Mouse (Mus musculus): ENCODE data around the gene Sfi1. TPM values are rescaled to one million over a fixed set of nuclear protein-coding genes. Genes with fewer than 3 reads are reported as not detected.

Gene Sfi1
- 49.8 and 50.8 TPM in 2 replicates for total RNA-seq (2012; rRNA removed)
- 100 to 1,000 TPM in 1 of 2 experiments, 10 to 100 TPM in 1; 83.6 to 180 TPM for polyA plus RNA-seq (2012; ENCODE audit: insufficient read depth in 1 of 2, insufficient read length in 2 of 2, low read depth in 1 of 2, low replicate concordance in 2 of 2, missing spikeins in 1 of 2)

DNA sequence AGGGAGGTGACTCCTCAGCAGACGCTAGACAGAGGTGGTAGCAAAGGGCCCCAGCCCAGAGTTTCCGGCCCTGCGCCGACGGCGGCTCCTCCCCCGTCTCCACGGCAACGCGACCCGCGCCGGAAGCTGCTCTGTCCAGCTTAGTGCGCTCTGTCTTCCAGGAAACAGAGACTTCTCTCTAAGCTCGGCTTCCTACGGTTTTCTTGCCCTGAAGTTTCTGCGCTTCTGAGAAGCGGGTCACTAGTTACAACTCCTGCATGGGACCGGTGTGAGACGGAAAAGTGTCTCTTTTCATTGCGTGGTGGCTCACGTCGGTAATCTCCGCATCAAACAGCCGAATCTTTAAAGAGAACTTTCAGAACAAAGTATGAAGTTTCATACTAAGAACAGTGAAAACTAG lies at the start of gene Sfi1:
Gene Sfi1, minus strand, starts transcription at position 101 of the 400 bp plus-strand sequence.
- H3K79me2 ChIP-seq (ENCODE audit: control insufficient read depth, insufficient read depth, low read length, poor library complexity) = no peaks in the 10 kb centered on the region
- no peaks in the 10 kb centered on the region for H3K36me3 ChIP-seq (ENCODE audit: control insufficient read depth in 1 of 2, insufficient read depth in 2 of 2, low read length in 2 of 2)
- H3K9ac ChIP-seq (ENCODE audit: control insufficient read depth, low read depth, low read length, poor library complexity, severe bottlenecking) = no peak within 1 kb of the TSS
- no peak within 1 kb of the TSS for H3K4me3 ChIP-seq (ENCODE audit: control insufficient read depth in 1 of 2, insufficient read depth in 1 of 2, low read depth in 2 of 2, low read length in 2 of 2)
- no peaks in the 10 kb centered on the region for H3K4me1 ChIP-seq (ENCODE audit: control insufficient read depth in 1 of 2, insufficient read depth in 2 of 2, low read length in 2 of 2)
- H3K27ac ChIP-seq (ENCODE audit: control insufficient read depth, low read depth, low read length) = no peak within 1 kb of the TSS
- no peaks in the 10 kb centered on the region for H3K27me3 ChIP-seq (ENCODE audit: control insufficient read depth in 1 of 2, insufficient read depth in 2 of 2, low read length in 2 of 2)
- no peak for TF ChIP-seq GATA1 (IDR thresholded peaks at IDR 0.05; ENCODE audit: low read depth, low read length)
- TF ChIP-seq RCOR1 (IDR thresholded peaks at IDR 0.05; ENCODE audit: low read depth, low read length) = no peak
- TF ChIP-seq CTCF (IDR thresholded peaks at IDR 0.05 in 2 of 3, conservative IDR thresholded peaks at IDR 0.05 in 1 of 3; ENCODE audit: control insufficient read depth in 1 of 3, insufficient read depth in 1 of 3, low read depth in 2 of 3, low read length in 3 of 3, poor library complexity in 1 of 3, severe bottlenecking in 1 of 3) = no peak
- TF ChIP-seq POLR2A (IDR thresholded peaks at IDR 0.05; ENCODE audit: control insufficient read depth in 1 of 2, insufficient read depth in 1 of 2, low read depth in 1 of 2, low read length in 2 of 2, poor library complexity in 1 of 2) = no peak
- no peak for TF ChIP-seq MAZ (IDR thresholded peaks at IDR 0.05; ENCODE audit: low read depth, low read length)
- TF ChIP-seq MEF2A (IDR thresholded peaks at IDR 0.05; ENCODE audit: extremely low read depth, insufficient replicate concordance, low read depth, low read length, poor library complexity, severe bottlenecking) = no peak
- no peak for TF ChIP-seq MXI1 (IDR thresholded peaks at IDR 0.05; ENCODE audit: low read depth, low read length)
- TF ChIP-seq CHD2 (IDR thresholded peaks at IDR 0.05; ENCODE audit: low read length) = no peak
- no peak for TF ChIP-seq MYB (IDR thresholded peaks at IDR 0.05; ENCODE audit: low read depth, low read length)
- no peaks in the 10 kb centered on the region for H3K9me3 ChIP-seq (replicated peaks; ENCODE audit: insufficient read depth, low read length)
- DNase-seq (ENCODE audit: low read depth, low spot score) = no peak

DNA sequence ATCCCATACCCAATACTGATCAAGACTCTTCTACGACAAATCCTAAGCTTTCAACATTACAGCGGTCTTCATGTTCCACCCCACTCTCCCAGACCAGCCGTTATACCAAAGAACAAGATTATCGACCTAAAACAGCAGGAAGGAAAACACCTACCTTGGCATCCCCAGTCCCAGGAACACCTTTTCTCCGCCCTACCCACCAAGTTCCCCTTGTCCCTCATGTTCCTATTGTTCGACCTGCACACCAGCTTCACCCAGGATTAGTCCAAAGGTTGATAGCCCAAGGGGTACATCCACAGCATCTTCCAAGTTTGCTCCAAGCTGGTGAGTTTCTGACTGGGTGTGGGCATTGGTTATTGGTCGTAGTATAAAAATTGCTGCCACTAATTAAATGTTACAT lies 49.1 kb upstream of the Sfi1 start:
- no peaks in the 10 kb centered on the region for H3K9me3 ChIP-seq (replicated peaks; ENCODE audit: insufficient read depth, low read length)
- H3K27ac ChIP-seq (ENCODE audit: control insufficient read depth, low read depth, low read length) = no peak overlapping the region
- no peak overlapping the region for H3K4me3 ChIP-seq (ENCODE audit: control insufficient read depth in 1 of 2, insufficient read depth in 1 of 2, low read depth in 2 of 2, low read length in 2 of 2)
- H3K36me3 ChIP-seq (ENCODE audit: control insufficient read depth in 1 of 2, insufficient read depth in 2 of 2, low read length in 2 of 2) = peaks cover 0 to 66% of the 10 kb centered on the region in 2 experiments; a peak in 3 of 4 replicates
- no peak for DNase-seq (ENCODE audit: low read depth, low spot score)
- no peak overlapping the region for H3K9ac ChIP-seq (ENCODE audit: control insufficient read depth, low read depth, low read length, poor library complexity, severe bottlenecking)
- no peaks in the 10 kb centered on the region for H3K4me1 ChIP-seq (ENCODE audit: control insufficient read depth in 1 of 2, insufficient read depth in 2 of 2, low read length in 2 of 2)
- no peak for TF ChIP-seq SMC3 (IDR thresholded peaks at IDR 0.05; ENCODE audit: low read depth, low read length)
- no peak for TF ChIP-seq JUND (IDR thresholded peaks at IDR 0.05; ENCODE audit: low read depth, low read length)
- TF ChIP-seq GATA1 (IDR thresholded peaks at IDR 0.05; ENCODE audit: low read depth, low read length) = no peak
- 0 out of 2 replicates have a peak, but pooled peaks have one; percentile 56 for TF ChIP-seq ZMIZ1 (IDR thresholded peaks at IDR 0.05; ENCODE audit: low read depth, low read length)
- no peak for TF ChIP-seq RCOR1 (IDR thresholded peaks at IDR 0.05; ENCODE audit: low read depth, low read length)
- no peak for TF ChIP-seq NRF1 (IDR thresholded peaks at IDR 0.05; ENCODE audit: insufficient read depth, low read depth, low read length, poor library complexity, severe bottlenecking)
- TF ChIP-seq CHD2 (IDR thresholded peaks at IDR 0.05; ENCODE audit: low read length) = no peak
- TF ChIP-seq MYB (IDR thresholded peaks at IDR 0.05; ENCODE audit: low read depth, low read length) = 0 out of 2 replicates have a peak, but pooled peaks have one; percentile 13
- no peak for TF ChIP-seq TBP (IDR thresholded peaks at IDR 0.05; ENCODE audit: low read depth, low read length)
- TF ChIP-seq MAFK (IDR thresholded peaks at IDR 0.05; ENCODE audit: borderline replicate concordance, low read depth, low read length) = no peak
- no peak for TF ChIP-seq E2F4 (IDR thresholded peaks at IDR 0.05; ENCODE audit: borderline replicate concordance, low read depth, low read length)
- peak; percentile 55; the same call in 1 of the 2 replicates for TF ChIP-seq POLR2AphosphoS2 (IDR thresholded peaks at IDR 0.05; ENCODE audit: low read length)
- no peak for TF ChIP-seq KAT2A (conservative IDR thresholded peaks at IDR 0.05; ENCODE audit: low read depth, low read length)
- no peak for TF ChIP-seq MEF2A (IDR thresholded peaks at IDR 0.05; ENCODE audit: extremely low read depth, insufficient replicate concordance, low read depth, low read length, poor library complexity, severe bottlenecking)
- TF ChIP-seq POLR2A (IDR thresholded peaks at IDR 0.05; ENCODE audit: control insufficient read depth in 1 of 2, insufficient read depth in 1 of 2, low read depth in 1 of 2, low read length in 2 of 2, poor library complexity in 1 of 2) = peak in 1 of 2 experiments; percentile 18; a peak in 1 of 4 replicates
- TF ChIP-seq SIN3A (IDR thresholded peaks at IDR 0.05; ENCODE audit: low read length) = no peak
- TF ChIP-seq EP300 (IDR thresholded peaks at IDR 0.05; ENCODE audit: low read depth in 1 of 2, low read length in 2 of 2) = no peak
- H3K27me3 ChIP-seq (ENCODE audit: control insufficient read depth in 1 of 2, insufficient read depth in 2 of 2, low read length in 2 of 2) = no peaks in the 10 kb centered on the region
- no peaks in the 10 kb centered on the region for H3K79me2 ChIP-seq (ENCODE audit: control insufficient read depth, insufficient read depth, low read length, poor library complexity)
